Mouse (Mus musculus) mouse embryonic stem cell (cell line): ENCODE data around the gene Ccdc13.

Source experiments
- in situ Hi-C, 2 experiments: fragments of 300-500 bp; cut with MboI; formaldehyde crosslinking; loops; 1 replicate in 1 of 2; 3 replicates in 1 of 2; pipeline ENCODE4 v1.14.3; 2019 to 2020; ENCODE audit warnings: low sequenced_read_pairs in 2 of 2, low pct_unique_long_range_greater_than_20kb in 1 of 2, mixed read lengths in 1 of 2; ENCODE audit not compliant: unreplicated experiment in 1 of 2

Gene Ccdc13

DNA sequence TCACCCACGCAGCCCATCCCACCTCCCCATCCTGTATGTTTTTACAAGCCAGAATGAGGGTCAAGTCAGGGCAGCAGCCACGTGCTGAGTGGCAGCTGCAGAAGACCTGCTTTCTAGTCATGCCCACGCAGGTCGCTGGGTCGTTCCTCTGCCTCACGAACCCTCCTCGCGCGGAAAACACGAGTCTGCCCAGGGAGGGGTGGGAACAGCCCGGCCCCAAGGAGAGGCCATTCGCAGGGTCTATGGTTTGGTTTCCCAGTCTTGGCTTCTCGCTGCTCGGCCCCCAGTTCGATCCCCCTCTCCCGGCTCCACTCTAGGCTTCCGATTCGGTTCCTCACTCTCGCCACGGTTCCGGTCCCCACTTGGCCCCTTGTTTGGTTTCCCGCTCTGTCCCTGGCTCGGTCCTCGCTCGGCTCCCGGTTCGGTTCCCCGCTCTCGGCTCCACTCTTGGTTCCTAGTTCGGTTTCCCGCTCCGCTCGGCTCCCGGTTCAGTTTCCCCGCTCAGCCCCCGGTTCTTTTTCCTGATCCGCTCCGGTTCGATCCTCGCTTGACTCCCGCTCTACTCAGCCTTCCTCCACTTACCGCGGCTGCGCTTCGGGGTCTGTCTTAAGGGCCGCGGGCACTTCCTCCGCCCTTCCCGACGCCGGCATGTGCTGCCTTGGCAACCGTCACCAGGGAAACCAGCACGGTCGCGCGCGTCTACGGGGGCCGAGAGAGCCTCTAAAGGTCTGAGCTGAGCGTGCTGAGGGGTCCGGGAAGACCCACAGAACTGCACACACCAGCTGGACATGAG, at the start of gene Ccdc13:
Ccdc13 (minus strand) TSS at position 633 of the 793 bp plus-strand sequence.
- in situ Hi-C loops: no loop called here

GRCm38 (mm10) chr9:121882015-121882457, 42.8 kb upstream of the Ccdc13 start:
- in situ Hi-C loops: no loop called here

GRCm38 (mm10) chr9:121881301-121881700, 42.0 kb upstream of the Ccdc13 start:
- in situ Hi-C loops: no loop called here

GRCm38 (mm10) chr9:121880840-121881239, 41.6 kb upstream of the Ccdc13 start:
- in situ Hi-C loops: no loop called here

- in situ Hi-C loops: no loop called here
Observed at GRCm38 (mm10) chr9:121877052-121877740, 37.9 kb upstream of the Ccdc13 start.

DNA sequence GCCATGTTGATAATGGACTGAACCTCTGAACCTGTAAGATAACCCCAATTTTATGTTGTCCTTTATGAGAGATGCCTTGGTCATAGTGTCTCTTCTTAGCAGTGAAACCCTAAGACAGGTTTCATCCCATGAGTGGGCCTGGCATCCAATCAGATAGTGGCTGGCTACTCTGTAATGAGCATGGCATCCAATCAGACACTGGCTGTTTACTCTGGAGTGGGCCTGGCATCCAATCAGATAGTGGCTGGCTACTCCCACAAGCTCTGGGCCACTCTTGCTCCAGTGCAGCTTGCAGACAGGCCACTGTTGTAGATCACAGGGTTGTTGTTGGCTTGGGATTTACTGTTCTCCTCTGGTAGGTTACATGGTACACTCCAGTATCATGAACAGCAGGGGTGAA, 34.3 kb upstream of the Ccdc13 start:
- in situ Hi-C loops: no loop called here

DNA sequence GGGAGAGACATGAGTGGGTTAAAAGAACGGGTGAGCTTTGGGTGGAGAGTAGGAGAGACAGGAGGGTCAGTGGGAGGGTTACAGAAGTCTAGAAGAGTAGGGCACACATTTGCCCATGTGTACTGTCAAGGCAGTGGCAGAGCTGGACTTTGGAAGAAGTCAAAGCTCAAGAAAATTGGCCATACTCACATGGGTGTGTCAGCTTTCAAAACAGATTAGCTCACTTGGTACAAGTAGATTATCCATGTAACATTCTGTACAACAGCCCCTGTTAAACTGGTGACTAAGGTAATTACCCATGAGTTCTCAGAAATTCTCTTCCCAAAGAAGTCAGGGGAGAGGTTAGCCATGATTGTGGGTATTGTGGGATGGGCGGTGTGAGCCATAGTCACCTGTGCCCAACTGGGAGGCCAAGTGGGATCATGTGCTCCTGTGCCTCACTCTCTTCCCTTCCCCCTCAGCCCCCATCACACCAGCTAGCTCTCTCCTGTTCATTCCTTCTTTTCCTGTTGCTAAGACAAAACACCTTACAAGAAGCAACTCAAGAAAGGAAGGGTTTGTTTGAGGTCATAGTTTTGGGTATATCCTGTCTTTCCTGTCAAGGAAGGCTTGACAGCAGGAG, 32.9 kb upstream of the Ccdc13 start:
- in situ Hi-C loops: no loop called here

GRCm38 (mm10) chr9:121869973-121870515, 30.8 kb upstream of the Ccdc13 start:
- in situ Hi-C loops: no loop called here

DNA sequence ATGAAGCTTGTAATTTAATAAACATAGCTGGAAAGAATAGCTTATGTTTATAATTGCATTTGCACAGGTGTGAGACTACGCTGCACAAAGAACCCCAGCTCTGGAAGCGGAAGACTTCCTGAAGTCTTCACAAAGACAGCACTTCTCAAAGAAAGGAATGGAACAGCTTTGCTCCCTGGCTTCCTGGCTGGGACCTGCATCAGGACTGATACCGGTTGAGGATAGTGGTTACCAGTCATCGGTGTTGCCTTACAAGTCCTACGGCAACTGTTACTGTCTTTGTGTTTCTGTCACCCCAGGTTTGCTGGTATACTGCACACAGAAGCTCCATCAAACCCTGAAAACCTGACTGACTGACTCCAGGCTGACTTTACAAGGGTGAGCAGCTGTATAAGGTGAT, 30.2 kb upstream of the Ccdc13 start:
- in situ Hi-C loops: no loop called here

DNA sequence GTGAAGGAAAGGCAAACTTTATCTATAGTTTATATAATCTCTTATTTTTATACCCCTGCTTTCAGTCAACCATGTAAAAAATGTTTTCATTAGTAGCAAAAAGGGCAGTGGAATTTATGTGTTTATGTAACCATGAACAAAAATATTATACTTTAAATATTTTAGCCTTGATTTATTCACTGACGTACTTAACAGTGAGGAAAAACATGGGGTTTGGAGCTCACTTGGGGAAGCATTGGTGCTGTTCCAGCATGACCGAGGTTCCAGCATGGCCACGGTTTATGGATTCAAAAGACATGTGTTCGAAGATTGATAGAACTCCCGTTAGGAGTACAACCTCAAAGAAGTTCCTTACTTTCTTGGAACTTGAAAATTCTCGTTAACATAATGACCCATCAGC, 29.0 kb upstream of the Ccdc13 start:
- in situ Hi-C loops: no loop called here

GRCm38 (mm10) chr9:121867632-121868031, 28.4 kb upstream of the Ccdc13 start:
- in situ Hi-C loops: no loop called here

DNA sequence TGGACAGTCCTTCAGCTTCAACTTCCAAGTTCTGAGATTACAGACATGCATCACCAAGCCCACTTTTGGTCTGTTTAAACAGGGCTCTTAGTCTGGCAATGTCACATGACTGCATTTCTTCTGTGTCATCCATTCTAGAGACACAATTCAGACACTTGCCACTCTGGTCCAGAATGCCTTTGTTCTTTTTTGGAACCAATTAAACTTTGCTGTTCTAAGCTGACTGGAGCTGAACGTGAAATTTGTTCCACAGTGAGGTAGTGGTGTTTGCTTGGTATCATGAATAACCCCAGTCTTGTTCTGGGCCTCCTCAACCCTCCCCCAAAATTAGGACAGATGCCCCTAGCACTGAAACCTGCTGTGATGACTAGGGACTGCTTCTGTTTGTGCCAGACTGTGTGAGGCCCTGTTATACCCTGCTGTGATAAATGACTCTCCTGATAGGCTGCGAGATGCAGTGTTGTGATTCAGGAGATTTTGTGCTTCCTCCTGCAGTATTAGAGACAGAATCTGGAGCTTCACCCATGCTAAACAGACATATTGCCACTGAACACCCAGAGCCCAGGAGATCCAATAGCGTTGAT, 26.3 kb upstream of the Ccdc13 start:
- in situ Hi-C loops: no loop called here

GRCm38 (mm10) chr9:121864837-121865236, 25.6 kb upstream of the Ccdc13 start:
- in situ Hi-C loops: no loop called here

DNA sequence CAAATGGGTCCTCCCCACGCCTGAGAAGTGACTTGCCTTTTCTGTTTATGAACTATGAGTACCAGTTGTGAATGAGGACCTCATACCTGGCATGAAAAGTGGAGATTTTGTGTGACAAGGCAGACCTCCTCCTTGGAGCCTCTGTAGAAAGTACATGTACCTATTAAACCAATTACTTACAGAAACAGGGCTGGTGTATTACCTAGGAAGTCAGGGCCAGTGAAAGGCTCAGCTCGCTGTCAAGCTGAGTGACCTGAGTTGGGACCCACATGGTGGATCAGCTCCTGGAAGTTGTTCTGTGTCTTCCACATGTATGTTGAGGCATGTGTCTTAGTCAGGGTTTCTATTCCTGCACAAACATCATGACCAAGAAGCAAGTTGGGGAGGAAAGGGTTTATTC, 21.7 kb upstream of the Ccdc13 start:
- in situ Hi-C loops: no loop called here

DNA sequence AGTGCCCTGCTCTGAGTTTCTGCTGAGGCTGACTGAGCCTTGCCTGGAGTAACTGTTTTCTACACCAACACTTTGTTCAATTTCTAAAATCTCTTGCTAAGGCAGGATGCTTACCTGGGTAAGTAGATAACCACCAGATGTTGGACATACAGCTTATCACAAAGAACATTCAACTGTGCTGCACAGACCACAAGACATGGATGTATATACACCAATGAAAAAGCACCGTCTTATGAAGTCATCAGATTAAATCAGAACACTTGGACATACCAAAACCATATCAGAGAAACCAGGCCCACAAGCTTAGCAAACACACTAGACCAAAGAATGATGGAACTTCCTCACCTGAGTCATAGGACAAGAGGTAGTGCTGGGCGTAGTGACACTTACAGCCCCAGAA, 20.1 kb upstream of the Ccdc13 start:
- in situ Hi-C loops: no loop called here

DNA sequence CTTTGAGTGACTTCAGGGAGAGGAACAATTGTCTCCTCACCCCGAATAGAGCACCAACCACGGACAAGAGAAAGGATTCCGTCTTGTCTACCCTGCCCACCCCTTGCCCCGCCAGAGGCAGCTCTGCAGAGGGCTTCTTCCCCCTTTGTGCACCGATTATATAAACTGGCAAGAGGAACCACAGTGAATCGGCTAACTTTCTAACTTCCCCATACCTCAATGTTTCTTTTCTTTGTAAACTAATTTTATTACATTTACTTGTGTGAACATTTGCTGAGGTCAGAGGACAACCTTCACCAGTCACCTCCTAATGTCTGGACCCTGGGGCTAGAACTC, 18.9 kb upstream of the Ccdc13 start, which contains the start of gene Higd1a:
Higd1a (minus strand) TSS at position 210 of the 336 bp plus-strand sequence.
- in situ Hi-C loops: no loop called here

DNA sequence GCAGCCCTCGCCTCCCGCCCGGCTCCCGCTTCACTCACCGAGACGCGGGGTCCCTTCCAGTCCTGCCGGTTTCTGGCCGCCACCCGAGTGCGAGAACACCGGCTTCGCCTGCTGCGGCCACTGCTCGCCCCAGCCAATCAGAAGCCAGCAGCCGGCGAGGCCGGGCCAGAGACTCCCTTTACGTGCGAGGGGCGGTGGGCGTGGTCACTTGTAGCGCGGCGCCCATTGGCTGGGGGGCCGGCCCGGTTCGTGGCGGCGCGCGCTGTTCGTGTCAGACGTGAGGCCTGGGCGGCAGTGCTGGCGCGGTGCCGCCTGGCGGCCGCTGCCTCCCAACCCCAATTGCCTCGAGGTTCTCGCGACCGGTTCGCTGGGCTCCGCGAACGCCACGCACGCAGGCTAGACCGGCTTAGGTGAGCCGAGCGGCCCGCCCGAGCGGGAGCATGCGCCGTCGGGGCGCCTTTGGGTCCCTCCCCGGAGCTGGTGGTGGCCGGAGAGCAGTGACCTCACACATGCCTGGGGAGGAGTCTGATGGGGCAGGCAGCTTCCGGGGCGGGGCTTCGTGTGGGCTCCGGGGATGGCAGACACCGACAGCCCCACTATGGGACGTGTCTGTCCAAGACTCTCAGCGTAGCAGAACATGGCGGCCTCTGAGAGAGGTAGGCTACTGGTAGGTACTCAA, 18.4 kb upstream of the Ccdc13 start:
- in situ Hi-C loops: no loop called here

DNA sequence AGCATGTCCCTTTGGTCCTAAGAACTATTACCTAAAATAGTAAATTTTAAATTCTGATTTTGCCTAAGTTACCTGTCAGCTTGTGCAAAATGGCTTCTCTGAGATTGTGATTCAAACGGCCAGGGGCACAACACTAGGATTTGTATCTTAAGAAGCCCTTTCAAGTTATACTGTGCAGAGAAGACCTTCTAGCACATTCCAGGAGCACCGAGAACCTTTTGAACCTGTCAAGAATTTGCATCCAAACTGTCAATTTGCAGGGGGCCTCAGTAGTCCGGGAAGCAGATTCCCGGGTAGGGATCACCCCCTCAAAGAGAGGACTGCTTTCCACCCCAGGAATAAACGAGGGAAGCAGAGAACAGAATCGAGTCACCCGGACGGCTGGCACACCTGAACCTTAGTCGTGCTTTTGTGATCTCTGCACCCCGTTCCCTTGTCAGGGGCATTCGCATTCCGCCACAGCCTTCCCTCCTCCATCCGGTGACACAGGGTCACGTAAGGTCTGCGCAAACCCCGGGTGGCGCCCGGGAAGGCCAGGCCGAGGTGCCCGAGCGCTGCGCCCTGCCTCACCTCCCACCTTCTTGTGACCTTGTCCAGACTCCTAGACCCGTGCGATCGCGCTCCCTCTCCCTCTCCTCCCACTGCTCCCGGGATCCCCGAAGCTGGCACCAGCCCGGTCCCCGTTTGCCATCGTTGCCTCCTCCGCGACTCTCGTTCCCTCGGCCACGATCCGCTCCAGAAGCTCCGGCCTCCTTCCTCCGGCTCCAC, 17.6 kb upstream of the Ccdc13 start:
- in situ Hi-C loops: no loop called here
